Mouse (Mus musculus) forebrain, embryonic 14.5 days (tissue): ENCODE measurements around the gene Insl5. TPM values are rescaled to one million over a fixed set of nuclear protein-coding genes. Genes with fewer than 3 reads are reported as not detected.

ENCODE experiments used
- ATAC-seq: fragments of 200-750 bp; cut with Nextera tagmentation; 2 replicates; pipeline ENCODE4 v1.8.0; 2017; ENCODE audit warnings: mild to moderate bottlenecking, moderate library complexity
- DNase-seq: peaks from one replicate; pipeline ENCODE4 v3.0.0-alpha.2; 2015; ENCODE audit warnings: low spot score
- H3K27ac ChIP-seq: fragments of 300-500 bp; sonication (generic); 2 replicates; pipeline ENCODE4 v1.5.1; 2014; ENCODE audit warnings: low read depth, mild to moderate bottlenecking, control low read depth, low read length, moderate library complexity
- H3K27me3 ChIP-seq: fragments of 300-500 bp; sonication (generic); replicated peaks from 2 replicates; pipeline ENCODE4 v1.6.1; 2014; ENCODE audit warnings: low read length, control low read depth, mixed read lengths; ENCODE audit not compliant: control insufficient read depth, insufficient read depth
- H3K36me3 ChIP-seq: fragments of 300-500 bp; sonication (generic); 2 replicates; pipeline ENCODE4 v1.6.1; 2014; ENCODE audit warnings: low read length, control low read depth; ENCODE audit not compliant: control insufficient read depth, insufficient read depth
- H3K4me1 ChIP-seq: fragments of 300-500 bp; sonication (generic); 2 replicates; pipeline ENCODE4 v1.6.1; 2014; ENCODE audit warnings: antibody characterized with exemption, low read length, control low read depth; ENCODE audit not compliant: control insufficient read depth, insufficient read depth
- H3K4me2 ChIP-seq: fragments of 300-500 bp; sonication (generic); 2 replicates; pipeline ENCODE4 v1.6.1; 2014; ENCODE audit warnings: mild to moderate bottlenecking, control low read depth, low read length
- H3K4me3 ChIP-seq: fragments of 300-500 bp; sonication (generic); 2 replicates; pipeline ENCODE4 v1.5.1; 2014; ENCODE audit warnings: low read depth, low read length, control low read depth
- H3K9ac ChIP-seq: fragments of 300-500 bp; sonication (generic); 2 replicates; pipeline ENCODE4 v1.6.1; 2014; ENCODE audit warnings: mild to moderate bottlenecking, low read length, control low read depth, moderate library complexity
- H3K9me3 ChIP-seq: fragments of 300-500 bp; sonication (generic); replicated peaks from 2 replicates; pipeline ENCODE4 v1.6.1; 2016; ENCODE audit warnings: low read length, control low read depth, mixed read lengths; ENCODE audit not compliant: control insufficient read depth
- WGBS: fragments of 180-500 bp; shearing (Covaris S2); extraction: QIAGEN DNeasy Blood & Tissue Kit; methylation state at CpG from one replicate; pipeline ENCODE4 v1.1.7; 2014; 5-methylcytosine and 5-hydroxymethylcytosine counted together
- polyA plus RNA-seq: library from polyadenylated mRNA; unstranded; fragments of >200 nt; fragmentation: Nextera tagmentation; extraction: Ambion mirVana; gene quantifications from 2 replicates; pipeline ENCODE4 v1.2.1, GENCODE M21; 2014

Gene Insl5
- polyA plus RNA-seq, 1 experiment from 2014 or later = not detected

DNA sequence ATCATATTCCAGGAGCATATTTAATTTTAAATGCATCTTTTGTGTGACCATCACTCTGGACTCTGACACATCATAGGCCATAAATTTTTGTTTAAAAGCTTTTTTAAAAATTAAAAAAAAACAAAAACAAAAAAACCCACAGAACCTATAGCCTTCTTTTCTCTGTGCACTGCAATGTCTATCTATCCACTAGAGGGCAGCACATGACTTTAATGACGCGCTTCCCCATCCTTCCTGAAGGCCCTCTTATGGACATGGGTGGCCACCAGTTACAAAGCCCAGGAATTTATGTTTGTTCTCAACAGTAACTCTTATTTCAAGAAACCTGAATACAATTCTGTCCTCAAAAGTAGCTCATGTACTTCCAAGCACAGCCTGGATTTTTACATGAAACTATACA lies 39.7 kb downstream of the Insl5 start:
- DNase-seq = peak; percentile 87
- no peaks in the 10 kb centered on the region for H3K9me3 ChIP-seq
- peak; percentile 84 for ATAC-seq
- H3K4me1 ChIP-seq = no peaks in the 10 kb centered on the region
- H3K4me2 ChIP-seq = no peak overlapping the region
- H3K4me3 ChIP-seq = no peak overlapping the region
- H3K27me3 ChIP-seq = no peaks in the 10 kb centered on the region
- H3K9ac ChIP-seq = no peak overlapping the region
- no peaks in the 10 kb centered on the region for H3K36me3 ChIP-seq
- WGBS = 3% methylated on average over 2 of the region's 2 CpGs
- no peak overlapping the region for H3K27ac ChIP-seq

DNA sequence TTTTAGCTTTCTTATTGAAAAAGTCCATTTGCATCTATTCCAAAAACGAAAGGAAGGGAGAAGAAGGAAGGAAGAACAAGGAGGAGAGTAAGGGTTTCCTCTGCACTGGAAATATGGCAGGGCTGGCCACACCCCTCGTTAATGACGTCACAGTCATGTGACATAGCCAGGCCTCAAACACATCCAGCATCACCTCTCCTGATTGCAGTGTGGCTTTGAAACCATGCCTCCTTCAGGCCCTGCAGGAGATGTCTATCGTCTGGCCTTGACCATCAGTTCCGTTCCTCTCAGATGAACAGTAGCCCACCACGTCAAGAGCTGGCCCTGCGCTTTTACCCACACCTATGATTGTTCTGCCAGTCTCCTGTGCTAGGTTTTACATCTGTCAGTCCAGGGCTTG lies 40.5 kb downstream of the Insl5 start:
- no peak for DNase-seq
- no peak for ATAC-seq
- WGBS = 78% methylated on average over 7 of the region's 7 CpGs
- H3K4me1 ChIP-seq = no peaks in the 10 kb centered on the region
- no peak overlapping the region for H3K4me2 ChIP-seq
- no peak overlapping the region for H3K4me3 ChIP-seq
- no peak overlapping the region for H3K27ac ChIP-seq
- H3K9me3 ChIP-seq = no peaks in the 10 kb centered on the region
- no peak overlapping the region for H3K9ac ChIP-seq
- no peaks in the 10 kb centered on the region for H3K27me3 ChIP-seq
- no peaks in the 10 kb centered on the region for H3K36me3 ChIP-seq

DNA sequence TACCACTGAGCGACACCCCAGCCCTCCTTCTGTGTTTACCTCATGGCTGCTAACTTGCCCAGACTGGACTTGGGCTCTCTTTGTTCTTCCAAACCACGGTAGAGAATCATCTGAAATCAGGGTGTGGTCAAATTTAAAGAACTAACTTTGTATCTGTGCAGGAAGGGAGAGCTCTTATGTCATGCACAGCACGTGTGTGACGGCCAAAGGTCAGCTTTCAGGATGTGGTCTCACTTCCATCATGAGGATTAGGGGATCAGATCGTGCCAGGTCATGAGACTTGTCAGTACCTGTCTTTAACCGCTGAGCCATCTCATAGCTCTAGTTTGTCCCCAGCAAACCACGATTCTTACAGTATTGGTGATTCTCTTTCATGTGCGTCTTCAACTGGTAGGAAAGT lies 44.9 kb downstream of the Insl5 start:
- H3K9me3 ChIP-seq = no peaks in the 10 kb centered on the region
- no peak overlapping the region for H3K4me2 ChIP-seq
- H3K36me3 ChIP-seq = no peaks in the 10 kb centered on the region
- no peak overlapping the region for H3K4me3 ChIP-seq
- H3K27ac ChIP-seq = no peak overlapping the region
- ATAC-seq (no peak), DNase-seq (no peak)
- WGBS = 90% methylated on average over 8 of the region's 8 CpGs
- no peak overlapping the region for H3K9ac ChIP-seq
- peaks cover 19% of the 10 kb centered on the region; the same call in 1 of the 2 replicates for H3K27me3 ChIP-seq
- peaks cover 6% of the 10 kb centered on the region; the same call in 1 of the 2 replicates for H3K4me1 ChIP-seq

DNA sequence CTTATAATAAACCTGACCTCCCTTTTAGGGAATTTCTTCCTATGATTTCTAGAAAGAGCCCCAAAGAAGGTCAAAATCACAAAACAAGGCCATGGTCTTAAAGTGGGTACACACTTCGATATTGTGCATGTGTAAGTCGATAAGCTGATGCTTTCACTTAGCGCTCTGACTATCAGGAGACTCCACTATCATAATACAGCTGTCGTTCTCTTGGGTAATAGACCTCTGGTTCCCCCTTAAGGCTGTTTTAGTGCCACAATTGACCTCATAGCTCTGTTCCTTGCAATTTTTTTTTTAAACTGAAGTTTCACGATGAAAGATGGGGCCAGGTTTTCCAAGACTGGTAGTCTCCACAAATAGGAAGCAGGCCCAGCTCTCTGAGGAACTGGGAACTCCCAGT lies 47.3 kb downstream of the Insl5 start:
- H3K27ac ChIP-seq = no peak overlapping the region
- whole genome bisulfite sequencing = 62% methylated on average over 5 of the region's 5 CpGs
- H3K9ac ChIP-seq = no peak overlapping the region
- H3K36me3 ChIP-seq = no peaks in the 10 kb centered on the region
- no peak overlapping the region for H3K4me3 ChIP-seq
- ATAC-seq (no peak), DNase-seq (no peak)
- no peaks in the 10 kb centered on the region for H3K9me3 ChIP-seq
- no peak overlapping the region; the same call in 1 of the 2 replicates for H3K4me2 ChIP-seq
- peaks cover 6% of the 10 kb centered on the region; the same call in 1 of the 2 replicates for H3K4me1 ChIP-seq
- H3K27me3 ChIP-seq = peaks cover 23% of the 10 kb centered on the region; the same call in 1 of the 2 replicates

DNA sequence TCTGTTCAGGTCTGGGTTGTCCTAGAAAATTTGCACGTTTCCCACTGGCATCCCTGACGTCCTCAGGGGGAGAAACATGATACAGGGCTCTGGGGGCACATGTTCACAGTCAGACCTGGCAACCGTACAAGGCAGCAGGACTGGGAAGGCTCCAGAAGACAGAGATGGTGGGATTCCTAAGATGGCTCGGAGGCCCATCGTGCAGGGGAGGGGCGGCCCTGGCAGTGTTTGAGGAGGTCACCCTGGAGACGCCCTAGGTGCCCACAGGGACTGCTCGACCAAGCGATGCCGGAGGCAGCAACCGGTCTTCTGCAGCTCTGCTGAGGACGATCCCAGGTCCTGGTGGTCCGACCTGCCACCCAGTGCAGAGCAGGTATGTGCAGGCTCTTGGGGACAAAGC lies 48.2 kb downstream of the Insl5 start, which contains the start of gene Tctex1d1:
Tctex1d1 (plus strand) TSS at position 167 of the 400 bp plus-strand sequence.
- 3% methylated on average over 13 of the region's 13 CpGs for WGBS
- peak; percentile 45 for DNase-seq
- 0 out of 2 replicates have a peak, but pooled peaks have one; percentile 37 for ATAC-seq
- Histone ChIP-seq H3K27me3 (peaks cover 23% of the 10 kb centered on the region; the same call in 1 of the 2 replicates), H3K36me3 (no peaks in the 10 kb centered on the region), H3K9me3 (no peaks in the 10 kb centered on the region), H3K4me3 (peak within 1 kb of the TSS; percentile 21), H3K4me1 (peaks cover 6% of the 10 kb centered on the region; the same call in 1 of the 2 replicates), H3K27ac (no peak within 1 kb of the TSS), H3K9ac (0 out of 2 replicates have a peak within 1 kb of the TSS, but pooled peaks have one; percentile 13), H3K4me2 (peak within 1 kb of the TSS; percentile 44)

DNA sequence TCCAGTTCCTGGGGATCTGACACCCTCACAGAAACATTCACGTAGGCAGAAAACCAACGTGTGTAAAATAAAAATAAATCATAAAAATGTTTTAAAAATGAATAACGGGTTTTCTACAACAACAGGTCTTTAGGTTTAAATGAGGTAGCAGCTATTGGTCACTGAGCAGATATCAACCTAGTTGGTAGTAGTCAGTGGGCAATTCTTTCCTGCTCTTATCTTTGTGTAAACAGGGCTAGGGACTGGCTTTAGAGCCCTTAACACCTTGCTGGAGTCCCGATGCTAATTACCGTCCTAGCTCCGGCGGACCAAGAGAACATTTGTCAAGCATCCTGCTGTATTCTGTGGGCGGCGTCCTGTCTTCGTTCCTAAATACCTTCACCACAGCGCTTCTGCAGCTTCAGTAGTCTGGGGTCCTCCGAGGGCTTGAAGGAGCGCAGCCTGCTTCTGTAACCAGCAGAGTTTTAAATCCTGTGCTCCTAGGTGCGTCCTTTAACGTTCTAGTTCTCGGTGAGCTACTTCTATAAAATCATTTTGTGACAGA lies 48.8 kb downstream of the Insl5 start:
- DNase-seq (peak; percentile 22), ATAC-seq (no peak)
- Histone ChIP-seq H3K9ac (no peak overlapping the region), H3K9me3 (no peaks in the 10 kb centered on the region), H3K27ac (no peak overlapping the region), H3K4me2 (peak overlapping the region; percentile 28; the same call in 1 of the 2 replicates), H3K36me3 (no peaks in the 10 kb centered on the region), H3K4me3 (no peak overlapping the region), H3K4me1 (peaks cover 6% of the 10 kb centered on the region; the same call in 1 of the 2 replicates), H3K27me3 (peaks cover 23% of the 10 kb centered on the region; the same call in 1 of the 2 replicates)
- 11% methylated on average over 16 of the region's 16 CpGs for WGBS

DNA sequence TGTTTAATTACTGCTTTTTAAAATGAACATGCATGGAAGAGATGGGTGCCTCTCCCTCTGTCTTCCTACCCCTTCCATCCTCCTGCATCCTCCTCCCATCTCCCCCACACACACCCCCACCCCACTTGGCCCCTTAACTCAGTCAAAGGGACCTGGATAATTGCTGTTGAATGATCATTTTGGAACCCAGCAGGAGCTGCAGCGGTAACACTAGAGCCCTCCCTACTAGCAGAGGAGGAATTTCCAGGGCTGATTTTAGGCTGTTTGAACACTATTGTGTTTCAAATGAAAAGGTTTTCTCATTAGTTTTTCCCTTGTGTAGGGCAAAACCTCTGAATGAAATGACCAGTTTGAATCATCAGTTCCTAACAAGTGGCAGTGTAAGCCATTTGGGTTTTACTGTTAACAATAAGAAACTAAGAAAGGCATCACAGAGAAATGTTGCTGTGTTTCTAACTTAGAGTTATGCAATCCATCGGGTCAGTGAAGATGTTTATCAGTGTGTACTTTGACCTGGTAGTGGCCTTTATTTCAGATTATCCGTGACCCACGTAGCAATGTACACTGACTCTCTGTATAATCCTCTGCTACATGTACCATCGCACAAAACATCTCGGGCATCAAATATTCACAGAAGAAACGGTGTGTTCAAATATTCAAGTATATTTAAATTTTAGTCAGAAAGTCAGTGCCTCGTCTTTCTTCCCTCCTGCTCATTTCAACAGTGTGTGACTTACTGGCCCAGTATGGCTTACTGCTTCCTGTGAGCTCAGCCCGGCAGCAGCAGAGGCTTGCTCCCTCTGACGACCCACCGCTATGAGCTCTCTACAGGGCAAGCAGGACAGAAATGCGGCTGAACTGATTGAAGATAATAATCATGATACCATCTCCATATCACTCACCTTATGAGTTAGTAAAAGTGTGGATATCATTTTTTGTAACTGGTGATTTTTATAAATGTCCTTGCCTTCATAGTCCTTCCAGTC lies 50.1 kb downstream of the Insl5 start:
- Histone ChIP-seq H3K27ac (no peak overlapping the region), H3K4me1 (peaks cover 6% of the 10 kb centered on the region; the same call in 1 of the 2 replicates), H3K4me2 (no peak overlapping the region), H3K36me3 (no peaks in the 10 kb centered on the region), H3K9me3 (no peaks in the 10 kb centered on the region), H3K27me3 (peaks cover 23% of the 10 kb centered on the region; the same call in 1 of the 2 replicates), H3K4me3 (no peak overlapping the region), H3K9ac (no peak overlapping the region)
- ATAC-seq (no peak), DNase-seq (peak; percentile 26)
- WGBS = 10% methylated on average over 12 of the region's 12 CpGs

DNA sequence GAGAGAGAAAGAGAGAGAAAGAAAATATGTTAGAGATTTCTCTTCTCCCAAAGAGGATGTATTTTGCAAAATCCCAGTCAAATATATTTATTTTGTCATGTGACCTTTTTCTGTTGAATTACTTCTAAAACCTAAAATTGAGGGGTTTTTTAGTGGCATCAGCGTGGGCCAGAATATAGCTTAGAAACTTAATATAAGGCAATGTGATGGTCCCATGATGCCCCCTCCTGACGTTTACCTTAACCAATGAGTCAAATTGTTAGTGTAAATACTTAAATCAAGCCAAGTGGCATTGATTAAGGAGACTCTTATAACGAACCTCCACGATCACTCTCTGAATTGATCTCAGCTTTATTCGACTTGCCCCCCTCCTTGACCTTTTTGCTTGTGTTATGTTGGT lies 52.5 kb downstream of the Insl5 start:
- Histone ChIP-seq H3K4me2 (no peak overlapping the region), H3K27me3 (peaks cover 17% of the 10 kb centered on the region; the same call in 1 of the 2 replicates), H3K9ac (no peak overlapping the region), H3K9me3 (no peaks in the 10 kb centered on the region), H3K27ac (no peak overlapping the region), H3K4me1 (peaks cover 6% of the 10 kb centered on the region; the same call in 1 of the 2 replicates), H3K4me3 (no peak overlapping the region), H3K36me3 (0 out of 2 replicates have a peak, but pooled peaks cover 2% of the 10 kb centered on the region)
- DNase-seq (no peak), ATAC-seq (no peak)
- WGBS = 42% methylated on average over 5 of the region's 5 CpGs
